Mouse (Mus musculus): ENCODE results near the gene Anxa7.

Anxa7 gene

DNA sequence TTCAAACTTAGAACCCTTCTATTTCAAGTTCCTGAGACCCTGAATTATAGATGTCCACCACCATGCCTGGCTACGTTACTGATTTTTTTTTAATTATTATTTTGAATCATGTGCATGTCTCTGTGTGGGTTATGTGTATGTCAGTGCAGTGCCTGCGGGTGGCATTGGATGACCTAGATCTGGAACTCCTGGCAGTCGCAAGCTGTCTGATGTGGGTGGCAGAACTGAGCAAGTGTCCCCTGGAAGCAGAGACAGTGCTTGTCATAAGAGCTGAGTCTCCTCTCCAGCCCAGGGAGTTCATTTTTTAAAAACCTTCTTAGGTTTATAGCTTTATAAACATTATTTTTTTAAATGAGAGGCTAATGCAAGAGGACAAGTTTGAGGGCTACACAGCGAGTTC lies 47.5 kb downstream of the Anxa7 start:
- no peak for DNase-seq (ENCODE audit: low read depth, low spot score)

DNA sequence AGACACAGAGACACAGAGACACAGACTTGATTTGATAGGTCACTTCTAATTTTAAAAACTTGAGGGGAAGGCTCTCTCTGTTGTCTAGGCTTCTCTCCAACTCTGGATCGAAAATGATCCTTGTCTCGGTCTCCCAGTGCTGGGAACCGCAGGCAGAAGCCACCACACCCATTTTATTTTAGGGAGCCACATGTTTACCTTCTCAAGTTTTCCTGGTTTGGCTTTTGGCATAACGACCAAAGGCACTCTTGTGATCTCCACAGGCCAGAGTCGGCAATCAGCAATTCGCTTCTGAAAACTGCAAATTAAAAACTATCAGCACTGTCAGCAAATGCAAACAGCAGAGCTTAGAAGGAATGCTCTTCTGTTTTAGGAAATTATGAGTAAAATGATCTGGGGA lies 48.2 kb downstream of the Anxa7 start:
- DNase-seq (ENCODE audit: low read depth, low spot score), result no peak

DNA sequence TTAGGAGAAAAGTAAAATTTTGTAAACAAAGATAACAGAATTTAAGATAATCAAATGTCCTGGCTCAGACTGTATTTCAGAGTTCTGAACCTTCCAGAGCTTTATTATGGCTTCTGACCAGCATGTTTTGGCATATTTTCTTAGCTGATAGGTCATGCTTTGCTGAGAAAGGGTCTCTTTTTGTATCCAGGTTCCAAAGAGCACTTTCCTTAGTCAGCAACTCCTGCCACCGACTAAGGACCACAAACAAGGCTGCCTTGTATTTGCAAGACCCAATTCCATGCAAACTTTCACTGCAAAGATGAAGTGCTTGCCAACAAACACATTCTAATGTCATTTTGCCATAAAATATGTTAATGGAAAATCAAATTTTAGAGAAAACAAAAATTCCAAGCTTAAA lies 50.1 kb downstream of the Anxa7 start:
- DNase-seq (ENCODE audit: low read depth, low spot score), result no peak

DNA sequence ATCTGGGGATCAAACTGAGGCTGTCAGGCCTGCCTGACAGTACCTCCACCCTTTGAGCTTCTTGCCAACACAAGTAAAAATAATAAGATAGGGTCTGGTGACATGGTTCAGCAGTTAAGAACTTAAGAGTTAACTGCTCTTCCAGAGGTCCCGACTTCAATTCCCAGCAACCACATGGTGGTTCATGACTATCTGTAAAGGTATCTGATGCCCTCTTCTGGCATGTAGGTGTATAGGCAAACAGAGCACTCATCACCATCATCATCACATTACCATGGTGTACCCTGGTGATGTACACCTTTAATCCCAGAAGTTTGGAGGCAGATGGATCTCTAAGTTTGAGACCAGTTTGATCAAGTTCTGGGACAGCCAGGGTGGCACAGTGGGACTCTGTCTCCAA lies 51.3 kb downstream of the Anxa7 start:
- no peak for DNase-seq (ENCODE audit: low read depth, low spot score)

DNA sequence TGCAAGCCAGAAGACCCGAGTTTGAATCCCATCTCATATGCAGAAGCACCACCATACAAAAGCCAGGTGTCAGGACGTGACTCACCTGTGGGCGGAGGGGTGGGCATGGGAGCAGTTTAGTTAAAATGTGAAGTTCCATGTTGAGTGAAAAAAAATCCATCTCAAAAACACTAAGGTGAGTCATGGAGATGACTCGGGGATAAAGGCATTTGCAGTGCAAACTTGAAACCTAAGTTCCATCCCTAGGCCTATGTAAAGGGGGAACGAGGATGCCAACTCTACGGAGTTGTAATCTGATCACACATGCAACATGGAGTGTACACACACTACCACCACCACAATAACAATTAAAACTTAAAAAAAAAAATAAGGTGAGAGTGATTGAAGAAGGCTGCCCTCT lies 56.9 kb downstream of the Anxa7 start:
- DNase-seq (ENCODE audit: low read depth, low spot score), result no peak

DNA sequence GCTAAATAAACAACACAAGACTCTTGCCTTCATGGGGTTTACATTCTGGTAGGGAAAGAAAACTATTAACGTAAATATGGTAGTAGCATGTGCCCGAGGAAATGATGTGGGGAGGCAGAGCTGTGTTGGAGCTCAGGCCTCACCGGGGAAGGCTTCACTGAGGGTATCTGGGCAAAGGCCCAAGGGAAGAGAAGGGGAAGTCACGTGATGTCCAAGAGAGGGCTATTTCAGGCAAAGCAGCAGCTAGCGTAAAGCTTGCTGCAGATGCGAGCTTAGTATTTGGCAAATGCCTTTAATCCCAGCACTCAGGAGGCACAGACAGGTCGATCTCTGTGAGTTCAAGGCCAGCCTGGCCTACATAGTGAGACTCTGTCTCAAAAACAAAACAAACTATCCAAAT lies 57.7 kb downstream of the Anxa7 start:
- no peak for DNase-seq (ENCODE audit: low read depth, low spot score)
